Mouse (Mus musculus) kidney, adult 2 months (tissue): Measurements from ENCODE around the gene Sqstm1.

Source experiments
- CTCF ChIP-seq: fragments of 200-500 bp; conservative IDR thresholded peaks from 2 replicates; pipeline ENCODE4 v1.5.1; 2011; ENCODE audit warnings: low read depth, mild to moderate bottlenecking, control low read depth, low read length, moderate library complexity, mixed read lengths; ENCODE audit not compliant: insufficient read depth, insufficient read length
- POLR2A ChIP-seq: fragments of 200-500 bp; IDR thresholded peaks from one replicate; pipeline ENCODE4 v1.6.1; 2011; ENCODE audit warnings: low read depth, low read length, control low read depth

GRCm38 (mm10) chr11:50252166-50252565 lies 41.5 kb upstream of the Sqstm1 start:
- TF ChIP-seq CTCF, result no peak
- TF ChIP-seq POLR2A, result no peak
